Mouse (Mus musculus) midbrain, embryonic 13.5 days (tissue): ENCODE results near the gene Sar1b. TPM values are rescaled to one million over a fixed set of nuclear protein-coding genes. Genes with fewer than 3 reads are reported as not detected.
A peak's percentile ranks its signal among the peaks of the same experiment; 100 is the strongest.
"Not testable (repeated sequence)": the region's sequence is repeated elsewhere in the genome, so short reads cannot be mapped to it uniquely, and the experiment has no call there.

Source experiments
- ATAC-seq: fragments of 200-750 bp; cut with Nextera tagmentation; 2 replicates; pipeline ENCODE4 v1.8.0; 2017; ENCODE audit warnings: mild to moderate bottlenecking, moderate TSS enrichment, moderate library complexity
- H3K27ac ChIP-seq: fragments of 300-500 bp; sonication (generic); 2 replicates; pipeline ENCODE4 v1.5.1; 2015; ENCODE audit warnings: inconsistent platforms, mild to moderate bottlenecking, moderate library complexity
- H3K27me3 ChIP-seq: fragments of 300-500 bp; sonication (generic); 2 replicates; pipeline ENCODE4 v1.6.1; 2015; ENCODE audit warnings: mild to moderate bottlenecking, inconsistent platforms
- H3K36me3 ChIP-seq: fragments of 300-500 bp; sonication (generic); 2 replicates; pipeline ENCODE4 v1.6.1; 2015; ENCODE audit warnings: mild to moderate bottlenecking, inconsistent platforms
- H3K4me1 ChIP-seq: fragments of 300-500 bp; sonication (generic); replicated peaks from 2 replicates; pipeline ENCODE4 v1.6.1; 2015; ENCODE audit warnings: inconsistent platforms
- H3K4me2 ChIP-seq: fragments of 300-500 bp; sonication (generic); replicated peaks from 2 replicates; pipeline ENCODE4 v1.6.1; 2015; ENCODE audit warnings: moderate library complexity, mild to moderate bottlenecking, inconsistent platforms
- H3K4me3 ChIP-seq: fragments of 300-500 bp; sonication (generic); replicated peaks from 2 replicates; pipeline ENCODE4 v1.5.1; 2015; ENCODE audit warnings: mild to moderate bottlenecking, inconsistent platforms
- H3K9ac ChIP-seq: fragments of 300-500 bp; sonication (generic); replicated peaks from 2 replicates; pipeline ENCODE4 v1.6.1; 2015; ENCODE audit warnings: mild to moderate bottlenecking, inconsistent platforms
- H3K9me3 ChIP-seq: fragments of 300-500 bp; sonication (generic); 2 replicates; pipeline ENCODE4 v1.6.1; 2016; ENCODE audit warnings: mild to moderate bottlenecking, inconsistent platforms
- WGBS: fragments of 180-500 bp; shearing (Covaris S2); methylation state at CpG from one replicate; pipeline ENCODE4 v1.1.7; 2015; 5-methylcytosine and 5-hydroxymethylcytosine counted together
- polyA plus RNA-seq: library from polyadenylated mRNA; unstranded; fragments of >200 nt; fragmentation: Nextera tagmentation; extraction: Ambion mirVana; gene quantifications from 2 replicates; pipeline ENCODE4 v1.2.1, GENCODE M21; 2015

The Sar1b gene
- polyA plus RNA-seq, 1 experiment from 2014 or later = 150 TPM

DNA sequence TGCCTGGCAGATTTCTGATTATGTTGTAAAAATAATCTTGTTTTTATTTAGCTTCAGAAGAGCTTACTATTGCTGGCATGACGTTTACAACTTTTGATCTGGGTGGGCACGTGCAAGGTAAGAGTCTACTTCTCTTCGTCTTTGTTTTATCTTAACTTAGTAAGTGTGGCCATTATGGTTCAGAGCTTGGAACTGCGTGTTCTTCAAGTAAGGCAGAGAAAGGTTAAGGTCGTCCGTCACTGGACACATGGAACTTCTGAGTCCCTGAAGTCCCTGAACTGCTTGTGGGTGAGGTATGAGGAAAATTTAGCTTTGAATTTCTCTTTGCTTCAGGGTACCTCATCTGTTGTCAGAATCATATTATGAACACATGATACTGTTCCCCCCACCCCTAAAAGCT, 19.2 kb downstream of the Sar1b start:
- Histone ChIP-seq H3K4me2 (no peak overlapping the region), H3K36me3 (peaks cover 68% of the 10 kb centered on the region), H3K9me3 (no peaks in the 10 kb centered on the region), H3K4me1 (no peaks in the 10 kb centered on the region), H3K9ac (no peak overlapping the region), H3K27ac (no peak overlapping the region), H3K27me3 (no peaks in the 10 kb centered on the region), H3K4me3 (no peak overlapping the region)
- WGBS = 93% methylated on average over 6 of the region's 6 CpGs
- ATAC-seq = no peak

DNA sequence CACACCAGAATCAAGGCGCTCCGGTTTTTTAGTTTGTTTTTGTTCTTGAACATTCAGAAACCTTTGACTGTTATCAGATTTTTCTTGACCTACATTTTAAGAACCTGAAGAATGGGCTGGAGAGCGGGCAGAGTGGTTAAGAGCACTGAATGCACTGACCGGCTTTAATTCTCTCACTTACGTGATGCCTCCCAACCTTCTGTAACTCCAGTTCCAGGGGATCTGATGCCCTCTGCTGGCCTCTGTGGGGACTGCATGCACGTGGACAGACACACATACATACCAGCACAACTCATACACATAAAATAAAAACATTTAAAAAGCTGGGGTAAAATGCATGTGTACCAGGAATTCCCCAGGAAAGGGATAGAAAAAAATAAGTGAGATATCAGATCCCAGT, 22.4 kb downstream of the Sar1b start:
- H3K4me3 ChIP-seq = no peak overlapping the region
- no peaks in the 10 kb centered on the region for H3K4me1 ChIP-seq
- H3K27me3 ChIP-seq = no peaks in the 10 kb centered on the region
- H3K9ac ChIP-seq = no peak overlapping the region
- no peak overlapping the region for H3K27ac ChIP-seq
- H3K9me3 ChIP-seq = no peaks in the 10 kb centered on the region
- H3K36me3 ChIP-seq = peaks cover 84% of the 10 kb centered on the region
- 87% methylated on average over 6 of the region's 6 CpGs for WGBS
- H3K4me2 ChIP-seq = no peak overlapping the region
- ATAC-seq = no peak

DNA sequence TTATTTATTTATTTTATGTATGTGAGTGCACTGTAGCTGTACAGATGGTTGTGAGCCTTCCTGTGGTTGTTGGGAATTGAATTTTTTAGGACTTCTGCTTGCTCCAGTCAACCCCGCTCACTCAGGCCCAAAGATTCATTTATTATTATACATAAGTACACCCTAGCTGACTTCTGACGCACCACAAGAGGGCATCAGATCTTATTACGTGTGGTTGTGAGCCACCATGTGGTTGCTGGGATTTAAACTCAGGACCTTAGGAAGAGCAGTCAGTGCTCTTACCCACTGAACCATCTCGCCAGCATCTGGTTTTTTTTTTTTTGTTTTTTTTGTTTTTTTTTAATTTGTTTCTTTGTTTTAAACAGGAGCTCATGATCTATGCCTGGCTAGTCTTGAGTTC, 26.2 kb downstream of the Sar1b start:
- not testable (repeated sequence) for H3K4me2 ChIP-seq, ATAC-seq, H3K4me1 ChIP-seq, H3K27ac ChIP-seq, H3K27me3 ChIP-seq, H3K9me3 ChIP-seq, H3K4me3 ChIP-seq, H3K9ac ChIP-seq
- peaks cover 69% of the 10 kb centered on the region for H3K36me3 ChIP-seq
- 84% methylated on average over 4 of the region's 4 CpGs for WGBS

DNA sequence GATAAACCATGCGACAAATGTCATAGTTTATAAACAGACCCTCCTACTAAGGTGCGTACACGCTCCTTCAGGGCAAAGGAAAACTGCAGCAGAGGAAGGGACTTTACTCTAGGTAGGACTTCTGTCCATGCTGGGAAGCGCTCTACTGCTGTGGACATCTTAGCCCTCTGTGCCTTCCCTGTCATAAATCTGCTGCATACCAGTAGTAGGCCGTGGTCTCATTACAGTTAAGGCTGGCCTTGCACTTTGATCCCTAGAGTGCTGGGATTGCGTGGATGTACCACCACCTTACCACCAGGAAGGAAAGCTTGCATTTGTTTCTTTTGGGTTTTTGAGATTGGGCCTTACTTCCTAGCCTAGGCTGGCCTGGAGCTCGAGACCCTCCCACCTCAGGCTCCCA, 27.2 kb downstream of the Sar1b start:
- peaks cover 66% of the 10 kb centered on the region for H3K36me3 ChIP-seq
- H3K9ac ChIP-seq = no peak overlapping the region
- H3K9me3 ChIP-seq = no peaks in the 10 kb centered on the region
- H3K27me3 ChIP-seq = no peaks in the 10 kb centered on the region
- H3K4me1 ChIP-seq = no peaks in the 10 kb centered on the region
- ATAC-seq = no peak
- no peak overlapping the region for H3K4me3 ChIP-seq
- 97% methylated on average over 7 of the region's 7 CpGs for WGBS
- H3K4me2 ChIP-seq = no peak overlapping the region
- no peak overlapping the region for H3K27ac ChIP-seq

DNA sequence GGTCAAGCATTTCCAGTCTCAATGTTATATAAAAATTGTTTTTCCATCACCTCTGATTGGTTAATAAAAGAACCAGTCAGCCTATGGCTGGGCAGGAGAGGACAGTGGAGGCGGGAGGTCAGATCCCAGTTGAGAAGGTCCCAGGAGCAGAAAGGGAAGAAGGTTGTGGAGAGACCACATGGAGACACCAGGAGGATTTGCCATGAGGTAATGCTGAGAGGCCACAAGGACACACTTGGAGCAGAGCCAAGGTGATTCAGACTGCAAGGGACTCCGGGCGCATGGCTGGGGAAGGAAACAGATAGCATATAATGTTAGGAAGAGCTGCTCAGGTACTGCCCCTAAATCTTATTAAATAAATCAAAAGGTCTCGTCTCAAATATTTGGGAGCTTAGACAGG, 32.8 kb downstream of the Sar1b start:
- Histone ChIP-seq H3K27ac (no peak overlapping the region), H3K27me3 (no peaks in the 10 kb centered on the region), H3K4me3 (no peak overlapping the region), H3K36me3 (peaks cover 15% of the 10 kb centered on the region), H3K9me3 (no peaks in the 10 kb centered on the region), H3K4me1 (no peaks in the 10 kb centered on the region), H3K4me2 (no peak overlapping the region), H3K9ac (no peak overlapping the region)
- 85% methylated on average over 4 of the region's 4 CpGs for WGBS
- ATAC-seq = no peak

DNA sequence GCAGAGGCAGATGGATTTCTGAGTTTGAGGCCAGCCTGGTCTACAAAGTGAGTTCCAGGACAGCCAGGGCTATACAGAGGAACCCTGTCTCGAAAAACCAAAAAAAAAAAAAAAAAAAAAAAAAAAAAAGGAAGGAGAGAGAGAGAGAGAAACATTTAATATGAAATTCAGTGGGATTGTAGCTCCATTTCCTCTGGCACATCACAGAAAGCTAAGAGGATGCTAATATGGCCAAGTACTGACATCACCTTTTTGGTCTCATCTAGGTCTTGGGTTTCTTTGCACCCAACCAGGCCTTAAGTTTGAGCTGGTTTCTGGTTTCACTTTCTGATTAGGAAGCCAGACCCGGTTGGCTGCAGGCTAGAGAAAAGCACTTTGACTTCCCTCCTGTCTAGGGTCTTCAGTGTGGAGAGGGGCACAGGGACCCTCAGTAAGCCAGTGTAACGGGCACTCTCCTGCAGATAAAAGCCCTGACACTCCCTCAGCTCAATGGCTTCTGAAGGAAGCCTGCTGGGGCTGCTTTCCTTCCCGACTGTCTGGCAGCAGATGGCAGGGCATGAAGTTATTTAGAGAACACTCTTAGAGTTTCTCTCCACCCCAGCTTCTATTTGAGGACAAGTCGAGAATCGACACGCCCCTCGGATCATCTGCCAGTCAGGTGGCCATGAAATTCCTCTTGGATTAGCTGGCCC, 37.3 kb downstream of the Sar1b start:
- no peak overlapping the region for H3K4me3 ChIP-seq
- H3K4me2 ChIP-seq = no peak overlapping the region
- H3K36me3 ChIP-seq = no peaks in the 10 kb centered on the region
- no peaks in the 10 kb centered on the region for H3K9me3 ChIP-seq
- H3K9ac ChIP-seq = no peak overlapping the region
- ATAC-seq = no peak
- H3K27me3 ChIP-seq = no peaks in the 10 kb centered on the region
- no peak overlapping the region for H3K27ac ChIP-seq
- 42% methylated on average over 8 of the region's 8 CpGs for WGBS
- peaks cover 4% of the 10 kb centered on the region for H3K4me1 ChIP-seq

DNA sequence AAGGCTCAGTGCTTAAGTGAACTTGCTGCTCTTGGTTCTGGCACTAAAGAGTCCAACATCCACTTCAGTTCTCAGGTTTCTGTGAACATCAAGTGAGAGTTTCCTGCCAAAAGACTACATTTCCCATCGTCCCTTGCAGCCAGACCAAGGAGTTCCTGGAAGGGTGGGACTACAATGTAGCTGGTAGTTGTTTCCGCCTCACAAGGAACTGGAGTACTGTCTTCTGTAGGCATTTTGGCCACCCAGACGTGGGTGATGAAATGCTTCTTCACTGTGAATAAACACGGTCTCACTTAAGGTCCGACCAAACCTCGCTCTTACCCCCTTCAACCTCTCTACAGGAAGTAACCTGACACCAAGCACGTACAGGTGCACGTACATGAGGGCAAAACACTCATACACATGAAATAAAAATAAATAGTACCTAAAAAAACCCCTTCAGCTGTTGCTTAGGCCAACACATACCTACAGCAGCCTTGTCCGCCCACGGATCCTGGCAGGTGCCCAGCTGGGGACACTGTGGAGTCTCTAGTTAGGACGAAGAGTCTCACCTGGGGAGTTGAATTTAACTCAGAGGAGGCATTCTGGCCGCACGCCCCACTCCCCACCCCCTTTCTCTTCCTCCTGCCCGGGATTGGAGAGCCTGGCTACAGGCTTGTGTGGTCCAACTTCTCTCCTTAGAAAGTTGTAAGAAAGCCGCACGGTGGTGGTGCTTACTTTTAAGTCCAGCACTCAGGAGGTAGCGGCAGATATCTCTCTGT, 41.9 kb downstream of the Sar1b start:
- H3K9me3 ChIP-seq = no peaks in the 10 kb centered on the region
- peak overlapping the region; percentile 77 for H3K4me2 ChIP-seq
- peak overlapping the region; percentile 53 for H3K4me3 ChIP-seq
- 0 out of 2 replicates have a peak overlapping the region, but pooled peaks have one; percentile 35 for H3K27ac ChIP-seq
- 21% methylated on average over 17 of the region's 17 CpGs for WGBS
- no peaks in the 10 kb centered on the region for H3K36me3 ChIP-seq
- peaks cover 5% of the 10 kb centered on the region for H3K4me1 ChIP-seq
- peak; percentile 88 for ATAC-seq
- H3K9ac ChIP-seq = peak overlapping the region; percentile 60
- no peaks in the 10 kb centered on the region for H3K27me3 ChIP-seq

DNA sequence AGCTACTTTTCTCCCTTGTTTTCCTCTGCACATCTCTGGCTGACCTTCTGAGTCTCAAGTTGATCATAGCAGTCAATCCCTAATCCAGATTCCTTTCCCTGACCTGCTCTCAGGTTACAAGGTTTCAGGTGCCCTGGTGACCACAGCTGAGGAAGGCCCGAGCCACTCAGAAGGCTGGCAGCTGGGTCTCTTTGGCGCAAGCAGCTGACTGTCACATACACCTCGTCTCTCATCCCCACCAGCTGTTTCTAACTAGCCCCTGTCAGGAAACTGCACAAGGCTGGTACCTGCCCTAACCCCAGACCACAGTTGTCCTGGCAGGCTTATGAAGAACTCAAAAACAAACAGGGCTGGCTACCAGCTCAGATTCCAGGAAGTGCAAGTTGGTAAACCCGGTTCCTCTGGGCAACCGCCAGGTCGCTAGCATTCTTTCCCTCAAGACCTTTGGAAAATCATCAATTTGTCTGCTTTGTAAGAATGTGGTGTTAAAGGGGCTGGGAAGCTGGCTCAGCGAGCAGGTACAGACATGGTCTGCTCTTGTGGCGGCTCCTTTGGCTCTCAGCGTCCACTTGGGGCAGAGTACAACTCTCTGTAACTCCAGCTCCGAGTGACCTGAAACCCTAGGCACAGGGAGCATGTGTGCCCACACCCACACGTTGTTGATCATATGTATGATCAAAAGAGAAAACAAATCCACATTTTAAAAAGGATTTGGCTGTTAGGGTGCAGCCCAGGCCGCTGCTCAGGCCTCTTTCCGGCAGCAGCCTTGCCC, 43.8 kb downstream of the Sar1b start:
- H3K27me3 ChIP-seq = no peaks in the 10 kb centered on the region
- H3K9ac ChIP-seq = no peak overlapping the region
- H3K36me3 ChIP-seq = no peaks in the 10 kb centered on the region
- peaks cover 5% of the 10 kb centered on the region for H3K4me1 ChIP-seq
- no peak overlapping the region for H3K4me2 ChIP-seq
- ATAC-seq = no peak
- H3K4me3 ChIP-seq = no peak overlapping the region
- no peaks in the 10 kb centered on the region for H3K9me3 ChIP-seq
- WGBS = 57% methylated on average over 13 of the region's 13 CpGs
- no peak overlapping the region for H3K27ac ChIP-seq

DNA sequence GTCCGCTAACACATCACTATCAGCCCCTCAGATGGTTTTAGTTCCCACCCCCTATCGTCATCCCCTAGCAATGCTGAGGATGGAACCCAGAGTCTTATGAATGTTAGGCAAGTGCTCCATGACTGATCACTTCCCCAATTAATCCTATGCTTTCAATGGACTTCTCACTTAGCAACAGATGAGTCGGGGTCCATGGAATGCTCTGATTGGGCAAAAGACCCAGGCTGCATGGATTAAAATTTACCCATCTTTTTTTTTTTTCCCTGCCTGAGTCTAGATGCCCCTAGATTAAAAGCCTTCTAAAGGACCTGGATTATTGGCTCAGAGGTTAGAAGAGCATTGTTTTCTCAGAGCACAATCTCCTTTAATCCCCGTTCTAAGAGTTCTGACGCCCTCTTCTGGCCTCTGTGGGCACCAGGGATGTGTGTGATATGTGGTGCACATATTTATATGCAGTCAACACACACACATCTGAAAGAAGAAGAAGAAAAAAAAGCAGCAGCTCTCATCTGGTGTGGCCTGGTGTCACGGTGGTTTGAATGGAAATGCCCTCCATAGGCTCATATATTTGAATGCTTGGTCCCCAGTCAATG, 46.2 kb downstream of the Sar1b start:
- H3K27ac ChIP-seq = no peak overlapping the region
- H3K9me3 ChIP-seq = no peaks in the 10 kb centered on the region
- H3K27me3 ChIP-seq = no peaks in the 10 kb centered on the region
- no peak overlapping the region for H3K4me2 ChIP-seq
- H3K36me3 ChIP-seq = no peaks in the 10 kb centered on the region
- no peak overlapping the region for H3K4me3 ChIP-seq
- no peak overlapping the region for H3K9ac ChIP-seq
- no peak for ATAC-seq
- peaks cover 5% of the 10 kb centered on the region for H3K4me1 ChIP-seq
- 62% methylated on average over 6 of the region's 6 CpGs for WGBS

DNA sequence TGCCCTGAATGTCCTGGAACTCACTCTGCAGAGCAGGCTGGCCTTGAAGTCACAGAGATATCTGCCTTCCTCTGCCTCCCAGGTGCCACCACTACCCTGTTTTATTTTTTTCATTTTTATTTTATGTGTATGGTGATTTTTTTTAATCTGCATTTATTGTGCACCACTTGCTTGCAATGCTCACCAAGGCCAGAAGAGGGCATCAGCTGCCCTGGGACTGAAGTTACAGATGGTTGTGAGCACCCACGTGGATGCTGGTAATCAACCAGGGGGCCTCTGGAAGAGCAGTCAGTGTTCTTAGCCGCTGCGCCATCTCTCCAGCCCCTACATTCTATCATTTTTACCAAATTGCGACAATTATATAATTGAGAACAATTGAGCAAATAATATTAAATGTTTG, 47.7 kb downstream of the Sar1b start:
- no peak overlapping the region for H3K9ac ChIP-seq
- no peak overlapping the region for H3K4me3 ChIP-seq
- no peak for ATAC-seq
- whole genome bisulfite sequencing = 85% methylated on average over 4 of the region's 4 CpGs
- no peaks in the 10 kb centered on the region for H3K36me3 ChIP-seq
- H3K4me1 ChIP-seq = no peaks in the 10 kb centered on the region
- no peak overlapping the region for H3K27ac ChIP-seq
- no peaks in the 10 kb centered on the region for H3K27me3 ChIP-seq
- H3K9me3 ChIP-seq = no peaks in the 10 kb centered on the region
- H3K4me2 ChIP-seq = no peak overlapping the region

DNA sequence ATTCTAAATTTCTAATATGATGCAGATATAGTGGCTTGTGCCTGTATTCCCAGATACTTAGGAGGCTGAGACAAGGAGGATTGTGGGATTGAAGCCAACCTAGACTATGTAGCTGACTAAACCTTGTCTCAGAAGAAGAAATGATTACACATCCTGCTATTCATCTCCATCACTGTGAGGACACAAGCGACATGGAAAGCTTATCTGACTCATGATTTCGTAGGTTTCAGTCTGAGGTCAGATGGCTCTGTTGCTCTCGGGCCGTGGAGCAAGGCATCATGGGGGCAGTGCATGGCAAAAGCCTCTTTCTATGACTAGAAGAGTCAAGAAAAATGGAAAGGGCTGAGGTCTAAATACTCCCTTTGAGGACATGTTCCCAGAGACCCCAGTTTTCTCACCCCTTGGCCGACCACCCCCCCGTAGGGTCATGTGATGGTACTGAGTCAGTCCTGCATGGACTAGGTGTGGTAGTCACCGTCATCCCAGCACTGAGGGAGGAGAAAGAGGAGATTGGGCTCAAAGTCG, 48.6 kb downstream of the Sar1b start:
- Histone ChIP-seq H3K27me3 (no peaks in the 10 kb centered on the region), H3K4me3 (no peak overlapping the region), H3K9me3 (no peaks in the 10 kb centered on the region), H3K4me2 (no peak overlapping the region), H3K9ac (no peak overlapping the region), H3K36me3 (no peaks in the 10 kb centered on the region), H3K4me1 (no peaks in the 10 kb centered on the region), H3K27ac (no peak overlapping the region)
- 93% methylated on average over 8 of the region's 8 CpGs for WGBS
- ATAC-seq = no peak

DNA sequence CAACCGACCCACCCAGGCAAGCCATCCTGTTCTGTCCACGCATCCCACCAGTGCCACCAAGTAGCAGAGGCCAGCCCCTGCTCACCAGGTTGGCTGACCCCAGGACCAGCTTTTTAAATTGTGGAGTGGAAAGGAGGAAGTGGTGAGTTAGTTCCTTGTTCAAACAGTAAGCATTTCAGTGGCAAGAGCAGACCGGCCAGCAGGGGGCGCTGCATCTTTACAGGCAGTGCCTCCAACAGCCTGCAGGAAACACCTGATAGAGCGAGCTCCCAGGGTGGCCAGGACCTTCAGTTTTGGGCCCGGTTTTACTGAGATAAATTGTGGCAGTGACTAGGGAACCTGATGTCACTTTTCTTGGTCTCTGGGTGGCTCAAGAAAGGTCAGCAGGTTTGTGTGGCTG, 54.3 kb downstream of the Sar1b start:
- peak; percentile 35; the same call in 1 of the 2 replicates for ATAC-seq
- H3K4me1 ChIP-seq = peaks cover 6% of the 10 kb centered on the region
- no peaks in the 10 kb centered on the region for H3K36me3 ChIP-seq
- 41% methylated on average over 6 of the region's 6 CpGs for WGBS
- H3K9me3 ChIP-seq = no peaks in the 10 kb centered on the region
- H3K4me2 ChIP-seq = no peak overlapping the region
- H3K27me3 ChIP-seq = no peaks in the 10 kb centered on the region
- H3K4me3 ChIP-seq = no peak overlapping the region
- H3K27ac ChIP-seq = no peak overlapping the region
- no peak overlapping the region for H3K9ac ChIP-seq
